Mouse (Mus musculus): Measurements from ENCODE around the gene Kdf1. TPM values are rescaled to one million over a fixed set of nuclear protein-coding genes. Genes with fewer than 3 reads are reported as not detected.
"Not testable (repeated sequence)": the region's sequence is repeated elsewhere in the genome, so short reads cannot be mapped to it uniquely, and the experiment has no call there.

Kdf1 gene
- total and polyA plus RNA-seq, 3 experiments = 0.04 to 0.12 TPM; not detected in 1

DNA sequence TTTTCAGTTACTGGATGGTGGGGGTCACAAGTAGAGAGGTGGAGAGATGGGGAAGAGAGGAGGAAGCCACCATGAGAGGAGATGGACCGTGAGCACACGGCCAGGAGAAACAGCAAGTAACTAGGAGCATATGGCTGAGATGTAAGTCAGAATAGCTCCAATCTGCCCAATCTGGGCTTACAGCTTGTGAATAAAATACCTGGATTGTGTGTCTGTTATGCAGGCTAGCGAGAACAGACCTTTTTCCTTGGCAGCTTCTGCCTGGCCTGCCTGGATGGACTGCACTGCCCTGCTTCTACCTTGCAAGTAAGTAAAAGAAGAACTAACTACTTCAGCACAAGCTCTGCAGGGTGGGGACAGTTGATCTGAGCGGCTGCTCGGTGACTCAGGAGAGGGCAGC lies 7.7 kb upstream of the Kdf1 start:
- Histone ChIP-seq H3K9me3 (replicated peaks; ENCODE audit: insufficient read depth, low read length) (no peaks in the 10 kb centered on the region), H3K27me3 (ENCODE audit: control insufficient read depth in 1 of 2, insufficient read depth in 2 of 2, low read length in 2 of 2) (no peaks in the 10 kb centered on the region), H3K4me3 (ENCODE audit: control insufficient read depth in 1 of 2, insufficient read depth in 1 of 2, low read depth in 2 of 2, low read length in 2 of 2) (no peak overlapping the region), H3K9ac (ENCODE audit: control insufficient read depth, low read depth, low read length, poor library complexity, severe bottlenecking) (no peak overlapping the region), H3K36me3 (ENCODE audit: control insufficient read depth in 1 of 2, insufficient read depth in 2 of 2, low read length in 2 of 2) (peaks cover 0 to 13% of the 10 kb centered on the region in 2 experiments; a peak in 2 of 4 replicates), H3K79me2 (ENCODE audit: control insufficient read depth, insufficient read depth, low read length, poor library complexity) (no peaks in the 10 kb centered on the region), H3K27ac (ENCODE audit: control insufficient read depth, low read depth, low read length) (no peak overlapping the region), H3K4me1 (ENCODE audit: control insufficient read depth in 1 of 2, insufficient read depth in 2 of 2, low read length in 2 of 2) (peaks cover 17 to 19% of the 10 kb centered on the region in 2 experiments)
- TF ChIP-seq CTCF (IDR thresholded peaks at IDR 0.05 in 2 of 3, conservative IDR thresholded peaks at IDR 0.05 in 1 of 3; ENCODE audit: control insufficient read depth in 1 of 3, insufficient read depth in 1 of 3, low read depth in 2 of 3, low read length in 3 of 3, poor library complexity in 1 of 3, severe bottlenecking in 1 of 3) (no peak), EP300 (IDR thresholded peaks at IDR 0.05; ENCODE audit: low read depth in 1 of 2, low read length in 2 of 2) (no peak), ZKSCAN1 (IDR thresholded peaks at IDR 0.05; ENCODE audit: low read depth, low read length) (no peak), MAX (IDR thresholded peaks at IDR 0.05; ENCODE audit: low read length) (no peak), ZC3H11A (IDR thresholded peaks at IDR 0.05; ENCODE audit: low read depth, low read length) (no peak), ETS1 (IDR thresholded peaks at IDR 0.05; ENCODE audit: low read depth, low read length) (no peak), USF1 (IDR thresholded peaks at IDR 0.05; ENCODE audit: low read depth, low read length) (no peak), MYB (IDR thresholded peaks at IDR 0.05; ENCODE audit: low read depth, low read length) (no peak), ELF1 (IDR thresholded peaks at IDR 0.05; ENCODE audit: low read depth, low read length) (no peak), POLR2AphosphoS2 (IDR thresholded peaks at IDR 0.05; ENCODE audit: low read length) (no peak), MXI1 (IDR thresholded peaks at IDR 0.05; ENCODE audit: low read depth, low read length) (no peak), NELFE (IDR thresholded peaks at IDR 0.05; ENCODE audit: low read depth, low read length) (no peak), MAFK (IDR thresholded peaks at IDR 0.05; ENCODE audit: borderline replicate concordance, low read depth, low read length) (no peak), MEF2A (IDR thresholded peaks at IDR 0.05; ENCODE audit: extremely low read depth, insufficient replicate concordance, low read depth, low read length, poor library complexity, severe bottlenecking) (no peak)
- no peak for DNase-seq (ENCODE audit: low read depth, low spot score)

DNA sequence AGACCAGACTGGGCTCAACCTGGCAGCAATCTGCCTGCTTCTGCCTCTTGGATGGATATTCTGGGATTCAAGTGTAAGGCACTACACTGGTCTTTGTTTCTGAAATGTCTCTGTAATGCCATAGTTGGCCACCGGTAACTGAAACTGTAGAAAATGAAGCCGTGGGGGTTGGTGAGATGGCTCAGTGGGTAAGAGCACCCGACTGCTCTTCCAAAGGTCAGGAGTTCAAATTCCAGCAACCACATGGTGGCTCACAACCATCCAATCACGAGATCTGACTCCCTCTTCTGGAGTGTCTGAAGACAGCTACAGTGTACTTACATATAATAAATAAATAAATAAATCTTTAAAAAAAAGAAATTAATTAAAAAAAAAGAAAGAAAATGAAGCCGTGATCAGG lies 6.3 kb upstream of the Kdf1 start:
- H3K9me3 ChIP-seq (replicated peaks; ENCODE audit: insufficient read depth, low read length); H3K36me3 ChIP-seq (ENCODE audit: control insufficient read depth in 1 of 2, insufficient read depth in 2 of 2, low read length in 2 of 2); H3K4me1 ChIP-seq (ENCODE audit: control insufficient read depth in 1 of 2, insufficient read depth in 2 of 2, low read length in 2 of 2); H3K27me3 ChIP-seq (ENCODE audit: control insufficient read depth in 1 of 2, insufficient read depth in 2 of 2, low read length in 2 of 2); H3K27ac ChIP-seq (ENCODE audit: control insufficient read depth, low read depth, low read length); H3K79me2 ChIP-seq (ENCODE audit: control insufficient read depth, insufficient read depth, low read length, poor library complexity): not testable (repeated sequence)
- peak; percentile 39 for DNase-seq (ENCODE audit: low read depth, low spot score)
- peak overlapping the region in 1 of 2 experiments; percentile 43; a peak in 2 of 4 replicates for H3K4me3 ChIP-seq (ENCODE audit: control insufficient read depth in 1 of 2, insufficient read depth in 1 of 2, low read depth in 2 of 2, low read length in 2 of 2)
- peak overlapping the region; percentile 64 for H3K9ac ChIP-seq (ENCODE audit: control insufficient read depth, low read depth, low read length, poor library complexity, severe bottlenecking)

- Histone ChIP-seq H3K27ac (ENCODE audit: control insufficient read depth, low read depth, low read length) (peak overlapping the region; percentile 35; the same call in 1 of the 2 replicates), H3K27me3 (ENCODE audit: control insufficient read depth in 1 of 2, insufficient read depth in 2 of 2, low read length in 2 of 2) (no peaks in the 10 kb centered on the region), H3K36me3 (ENCODE audit: control insufficient read depth in 1 of 2, insufficient read depth in 2 of 2, low read length in 2 of 2) (no peaks in the 10 kb centered on the region), H3K9me3 (replicated peaks; ENCODE audit: insufficient read depth, low read length) (no peaks in the 10 kb centered on the region), H3K4me3 (ENCODE audit: control insufficient read depth in 1 of 2, insufficient read depth in 1 of 2, low read depth in 2 of 2, low read length in 2 of 2) (peak overlapping the region; percentile 27 to 43; a peak in 3 of 4 replicates), H3K9ac (ENCODE audit: control insufficient read depth, low read depth, low read length, poor library complexity, severe bottlenecking) (peak overlapping the region; percentile 64), H3K79me2 (ENCODE audit: control insufficient read depth, insufficient read depth, low read length, poor library complexity) (no peaks in the 10 kb centered on the region), H3K4me1 (ENCODE audit: control insufficient read depth in 1 of 2, insufficient read depth in 2 of 2, low read length in 2 of 2) (peaks cover 1 to 3% of the 10 kb centered on the region in 2 experiments; a peak in 2 of 4 replicates)
- DNase-seq (ENCODE audit: low read depth, low spot score) = peak; percentile 87
- TF ChIP-seq NELFE (IDR thresholded peaks at IDR 0.05; ENCODE audit: low read depth, low read length) = no peak
- no peak for TF ChIP-seq MEF2A (IDR thresholded peaks at IDR 0.05; ENCODE audit: extremely low read depth, insufficient replicate concordance, low read depth, low read length, poor library complexity, severe bottlenecking)
- no peak for TF ChIP-seq E2F4 (IDR thresholded peaks at IDR 0.05; ENCODE audit: borderline replicate concordance, low read depth, low read length)
- peak; percentile 90 to 93 (median 92) for TF ChIP-seq CTCF (IDR thresholded peaks at IDR 0.05 in 2 of 3, conservative IDR thresholded peaks at IDR 0.05 in 1 of 3; ENCODE audit: control insufficient read depth in 1 of 3, insufficient read depth in 1 of 3, low read depth in 2 of 3, low read length in 3 of 3, poor library complexity in 1 of 3, severe bottlenecking in 1 of 3)
- no peak for TF ChIP-seq UBTF (IDR thresholded peaks at IDR 0.05; ENCODE audit: borderline replicate concordance, insufficient read depth, low read depth, low read length)
- no peak for TF ChIP-seq MAX (IDR thresholded peaks at IDR 0.05; ENCODE audit: low read length)
- no peak for TF ChIP-seq MYC (IDR thresholded peaks at IDR 0.05; ENCODE audit: low read depth, low read length)
- TF ChIP-seq ZMIZ1 (IDR thresholded peaks at IDR 0.05; ENCODE audit: low read depth, low read length) = no peak
- TF ChIP-seq RCOR1 (IDR thresholded peaks at IDR 0.05; ENCODE audit: low read depth, low read length) = no peak
- no peak for TF ChIP-seq ELF1 (IDR thresholded peaks at IDR 0.05; ENCODE audit: low read depth, low read length)
- TF ChIP-seq RAD21 (IDR thresholded peaks at IDR 0.05; ENCODE audit: low read depth, low read length) = peak; percentile 85
- no peak for TF ChIP-seq ZKSCAN1 (IDR thresholded peaks at IDR 0.05; ENCODE audit: low read depth, low read length)
- no peak for TF ChIP-seq USF1 (IDR thresholded peaks at IDR 0.05; ENCODE audit: low read depth, low read length)
- peak; percentile 80 for TF ChIP-seq SMC3 (IDR thresholded peaks at IDR 0.05; ENCODE audit: low read depth, low read length)
- TF ChIP-seq MAZ (IDR thresholded peaks at IDR 0.05; ENCODE audit: low read depth, low read length) = no peak
- 0 out of 2 replicates have a peak, but pooled peaks have one; percentile 31 for TF ChIP-seq TBP (IDR thresholded peaks at IDR 0.05; ENCODE audit: low read depth, low read length)
- TF ChIP-seq BHLHE40 (IDR thresholded peaks at IDR 0.05; ENCODE audit: borderline replicate concordance, low read depth, low read length) = no peak
Observed at GRCm38 (mm10) chr4:133512972-133513371, 5.8 kb upstream of the Kdf1 start.

All from MEL (cell line).